Mouse (Mus musculus): ENCODE data around the gene Lrrfip1. TPM values are rescaled to one million over a fixed set of nuclear protein-coding genes. Genes with fewer than 3 reads are reported as not detected.
A peak's percentile ranks its signal among the peaks of the same experiment; 100 is the strongest.

Gene Lrrfip1
- polyA plus RNA-seq, 1 experiment from 2014 or later, result 45.3 TPM

GRCm38 (mm10) chr1:91010716-91011115 is 12.2 kb downstream of the Lrrfip1 start:
- peaks cover 19% of the 10 kb centered on the region for H3K4me1 ChIP-seq
- no peak overlapping the region for H3K9ac ChIP-seq (replicated peaks)
- H3K36me3 ChIP-seq, result no peaks in the 10 kb centered on the region
- H3K4me3 ChIP-seq (replicated peaks), result no peak overlapping the region
- H3K27me3 ChIP-seq (replicated peaks), result no peaks in the 10 kb centered on the region
- H3K4me2 ChIP-seq, result no peak overlapping the region
- no peak overlapping the region for H3K27ac ChIP-seq (replicated peaks)
- ATAC-seq (ENCODE audit: low FRiP score), result no peak
- 58% methylated on average over 2 of the region's 2 CpGs for WGBS
- no peaks in the 10 kb centered on the region for H3K9me3 ChIP-seq (replicated peaks)

- no peak overlapping the region for H3K27ac ChIP-seq (replicated peaks)
- H3K9me3 ChIP-seq (replicated peaks), result no peaks in the 10 kb centered on the region
- ATAC-seq (ENCODE audit: low FRiP score), result no peak
- 77% methylated on average over 3 of the region's 3 CpGs for WGBS
- H3K4me1 ChIP-seq, result peaks cover 19% of the 10 kb centered on the region
- H3K27me3 ChIP-seq (replicated peaks), result no peaks in the 10 kb centered on the region
- no peak overlapping the region for H3K4me3 ChIP-seq (replicated peaks)
- H3K9ac ChIP-seq (replicated peaks), result no peak overlapping the region
- H3K36me3 ChIP-seq, result no peaks in the 10 kb centered on the region
- H3K4me2 ChIP-seq, result no peak overlapping the region
These were observed 12.8 kb downstream of the Lrrfip1 start for GRCm38 (mm10) chr1:91011336-91011735.

GRCm38 (mm10) chr1:91013803-91014202 is 15.3 kb downstream of the Lrrfip1 start:
- no peaks in the 10 kb centered on the region for H3K36me3 ChIP-seq
- no peak overlapping the region for H3K9ac ChIP-seq (replicated peaks)
- WGBS, result 85% methylated on average over 3 of the region's 3 CpGs
- H3K9me3 ChIP-seq (replicated peaks), result no peaks in the 10 kb centered on the region
- H3K27me3 ChIP-seq (replicated peaks), result no peaks in the 10 kb centered on the region
- no peak overlapping the region for H3K4me2 ChIP-seq
- no peak overlapping the region for H3K27ac ChIP-seq (replicated peaks)
- H3K4me1 ChIP-seq, result peaks cover 26% of the 10 kb centered on the region
- no peak for ATAC-seq (ENCODE audit: low FRiP score)
- no peak overlapping the region for H3K4me3 ChIP-seq (replicated peaks)

- no peaks in the 10 kb centered on the region for H3K9me3 ChIP-seq (replicated peaks)
- H3K36me3 ChIP-seq, result no peaks in the 10 kb centered on the region
- H3K4me1 ChIP-seq, result peaks cover 22% of the 10 kb centered on the region
- no peaks in the 10 kb centered on the region for H3K27me3 ChIP-seq (replicated peaks)
- no peak overlapping the region for H3K27ac ChIP-seq (replicated peaks)
- no peak for ATAC-seq (ENCODE audit: low FRiP score)
- no peak overlapping the region for H3K9ac ChIP-seq (replicated peaks)
- no peak overlapping the region for H3K4me2 ChIP-seq
- no peak overlapping the region for H3K4me3 ChIP-seq (replicated peaks)
- 61% methylated on average over 7 of the region's 7 CpGs for WGBS
These were observed 17.0 kb downstream of the Lrrfip1 start for GRCm38 (mm10) chr1:91015571-91015970.

- WGBS, result 19% methylated on average over 20 of the region's 20 CpGs
- H3K4me3 ChIP-seq (replicated peaks), result no peak overlapping the region
- H3K4me1 ChIP-seq, result peaks cover 17% of the 10 kb centered on the region
- no peak for ATAC-seq (ENCODE audit: low FRiP score)
- H3K4me2 ChIP-seq, result peak overlapping the region; percentile 34
- no peaks in the 10 kb centered on the region for H3K27me3 ChIP-seq (replicated peaks)
- H3K36me3 ChIP-seq, result no peaks in the 10 kb centered on the region
- no peaks in the 10 kb centered on the region for H3K9me3 ChIP-seq (replicated peaks)
- H3K9ac ChIP-seq (replicated peaks), result no peak overlapping the region
- peak overlapping the region; percentile 30; the same call in 1 of the 2 replicates for H3K27ac ChIP-seq (replicated peaks)
These were observed 18.7 kb downstream of the Lrrfip1 start for GRCm38 (mm10) chr1:91017111-91017758.

GRCm38 (mm10) chr1:91019346-91019745 is 20.8 kb downstream of the Lrrfip1 start:
- WGBS, result 93% methylated on average over 2 of the region's 2 CpGs

GRCm38 (mm10) chr1:91021304-91021703 is 22.8 kb downstream of the Lrrfip1 start:
- Histone ChIP-seq H3K9me3 (replicated peaks) (no peaks in the 10 kb centered on the region; the same call in 1 of the 2 replicates), H3K36me3 (no peaks in the 10 kb centered on the region), H3K4me1 (peaks cover 11% of the 10 kb centered on the region), H3K27me3 (replicated peaks) (no peaks in the 10 kb centered on the region), H3K9ac (replicated peaks) (no peak overlapping the region), H3K4me3 (replicated peaks) (no peak overlapping the region), H3K4me2 (no peak overlapping the region), H3K27ac (replicated peaks) (no peak overlapping the region)
- 61% methylated on average over 3 of the region's 3 CpGs for WGBS
- ATAC-seq (ENCODE audit: low FRiP score), result no peak

More at GRCm38 (mm10) chr1:91019346-91019745, 20.8 kb downstream of the Lrrfip1 start:
- no peak overlapping the region for H3K27ac ChIP-seq (replicated peaks)
- peaks cover 11% of the 10 kb centered on the region for H3K4me1 ChIP-seq
- no peak overlapping the region for H3K9ac ChIP-seq (replicated peaks)
- ATAC-seq (ENCODE audit: low FRiP score), result no peak
- no peaks in the 10 kb centered on the region for H3K9me3 ChIP-seq (replicated peaks)
- H3K27me3 ChIP-seq (replicated peaks), result no peaks in the 10 kb centered on the region
- H3K36me3 ChIP-seq, result no peaks in the 10 kb centered on the region
- no peak overlapping the region for H3K4me2 ChIP-seq
- no peak overlapping the region for H3K4me3 ChIP-seq (replicated peaks)

- H3K4me1 ChIP-seq, result peaks cover 4% of the 10 kb centered on the region
- H3K36me3 ChIP-seq, result 0 out of 2 replicates have a peak, but pooled peaks cover 3% of the 10 kb centered on the region
- 78% methylated on average over 11 of the region's 11 CpGs for WGBS
- no peaks in the 10 kb centered on the region; the same call in 1 of the 2 replicates for H3K9me3 ChIP-seq (replicated peaks)
- no peak overlapping the region for H3K4me2 ChIP-seq
- H3K27ac ChIP-seq (replicated peaks), result no peak overlapping the region
- H3K4me3 ChIP-seq (replicated peaks), result no peak overlapping the region
- H3K9ac ChIP-seq (replicated peaks), result no peak overlapping the region
- ATAC-seq (ENCODE audit: low FRiP score), result no peak
- H3K27me3 ChIP-seq (replicated peaks), result no peaks in the 10 kb centered on the region
These were observed 23.8 kb downstream of the Lrrfip1 start for GRCm38 (mm10) chr1:91022157-91022895.

- WGBS, result 90% methylated on average over 5 of the region's 5 CpGs
- no peak overlapping the region for H3K9ac ChIP-seq (replicated peaks)
- no peak overlapping the region for H3K27ac ChIP-seq (replicated peaks)
- H3K9me3 ChIP-seq (replicated peaks), result no peaks in the 10 kb centered on the region; the same call in 1 of the 2 replicates
- H3K4me3 ChIP-seq (replicated peaks), result no peak overlapping the region
- no peak for ATAC-seq (ENCODE audit: low FRiP score)
- no peaks in the 10 kb centered on the region for H3K27me3 ChIP-seq (replicated peaks)
- no peak overlapping the region for H3K4me2 ChIP-seq
- no peaks in the 10 kb centered on the region for H3K4me1 ChIP-seq
- H3K36me3 ChIP-seq, result 0 out of 2 replicates have a peak, but pooled peaks cover 3% of the 10 kb centered on the region
These were observed 24.7 kb downstream of the Lrrfip1 start for GRCm38 (mm10) chr1:91023230-91023629.

GRCm38 (mm10) chr1:91023960-91024359 is 25.4 kb downstream of the Lrrfip1 start:
- no peak for ATAC-seq (ENCODE audit: low FRiP score)

GRCm38 (mm10) chr1:91024464-91024863 is 25.9 kb downstream of the Lrrfip1 start:
- 53% methylated on average over 3 of the region's 3 CpGs for WGBS
- Histone ChIP-seq H3K27ac (replicated peaks) (no peak overlapping the region), H3K36me3 (0 out of 2 replicates have a peak, but pooled peaks cover 3% of the 10 kb centered on the region), H3K4me2 (no peak overlapping the region), H3K27me3 (replicated peaks) (no peaks in the 10 kb centered on the region), H3K4me1 (no peaks in the 10 kb centered on the region), H3K9ac (replicated peaks) (no peak overlapping the region), H3K4me3 (replicated peaks) (no peak overlapping the region), H3K9me3 (replicated peaks) (no peaks in the 10 kb centered on the region; the same call in 1 of the 2 replicates)
- no peak for ATAC-seq (ENCODE audit: low FRiP score)

More at GRCm38 (mm10) chr1:91023960-91024359, 25.4 kb downstream of the Lrrfip1 start:
- H3K9ac ChIP-seq (replicated peaks), result no peak overlapping the region
- no peaks in the 10 kb centered on the region for H3K4me1 ChIP-seq
- WGBS, result 84% methylated on average over 9 of the region's 9 CpGs
- no peak overlapping the region for H3K4me2 ChIP-seq
- no peaks in the 10 kb centered on the region; the same call in 1 of the 2 replicates for H3K9me3 ChIP-seq (replicated peaks)
- no peak overlapping the region for H3K27ac ChIP-seq (replicated peaks)
- no peak overlapping the region for H3K4me3 ChIP-seq (replicated peaks)
- no peaks in the 10 kb centered on the region for H3K27me3 ChIP-seq (replicated peaks)
- H3K36me3 ChIP-seq, result 0 out of 2 replicates have a peak, but pooled peaks cover 3% of the 10 kb centered on the region

- H3K36me3 ChIP-seq, result 0 out of 2 replicates have a peak, but pooled peaks cover 3% of the 10 kb centered on the region
- H3K9ac ChIP-seq (replicated peaks), result no peak overlapping the region
- no peak overlapping the region for H3K27ac ChIP-seq (replicated peaks)
- WGBS, result 100% methylated on average over 2 of the region's 2 CpGs
- ATAC-seq (ENCODE audit: low FRiP score), result no peak
- H3K4me1 ChIP-seq, result no peaks in the 10 kb centered on the region
- no peak overlapping the region for H3K4me3 ChIP-seq (replicated peaks)
- H3K27me3 ChIP-seq (replicated peaks), result no peaks in the 10 kb centered on the region
- H3K9me3 ChIP-seq (replicated peaks), result no peaks in the 10 kb centered on the region; the same call in 1 of the 2 replicates
- no peak overlapping the region for H3K4me2 ChIP-seq
These were observed 28.4 kb downstream of the Lrrfip1 start for GRCm38 (mm10) chr1:91026945-91027344.
